Mouse (Mus musculus) lung, adult 2 months (tissue): ENCODE results near the gene Eif4e.

Experiments used
- CTCF ChIP-seq: fragments of 200-500 bp; IDR thresholded peaks from 2 replicates; pipeline ENCODE4 v1.5.1; 2011; ENCODE audit warnings: mild to moderate bottlenecking, low read length, control low read depth; ENCODE audit not compliant: insufficient read depth
- POLR2A ChIP-seq: fragments of 200-500 bp; IDR thresholded peaks from 2 replicates; pipeline ENCODE4 v1.6.1; 2011; ENCODE audit warnings: low read depth, mild to moderate bottlenecking, control low read depth, low read length, borderline replicate concordance; ENCODE audit errors: extremely low read depth

DNA sequence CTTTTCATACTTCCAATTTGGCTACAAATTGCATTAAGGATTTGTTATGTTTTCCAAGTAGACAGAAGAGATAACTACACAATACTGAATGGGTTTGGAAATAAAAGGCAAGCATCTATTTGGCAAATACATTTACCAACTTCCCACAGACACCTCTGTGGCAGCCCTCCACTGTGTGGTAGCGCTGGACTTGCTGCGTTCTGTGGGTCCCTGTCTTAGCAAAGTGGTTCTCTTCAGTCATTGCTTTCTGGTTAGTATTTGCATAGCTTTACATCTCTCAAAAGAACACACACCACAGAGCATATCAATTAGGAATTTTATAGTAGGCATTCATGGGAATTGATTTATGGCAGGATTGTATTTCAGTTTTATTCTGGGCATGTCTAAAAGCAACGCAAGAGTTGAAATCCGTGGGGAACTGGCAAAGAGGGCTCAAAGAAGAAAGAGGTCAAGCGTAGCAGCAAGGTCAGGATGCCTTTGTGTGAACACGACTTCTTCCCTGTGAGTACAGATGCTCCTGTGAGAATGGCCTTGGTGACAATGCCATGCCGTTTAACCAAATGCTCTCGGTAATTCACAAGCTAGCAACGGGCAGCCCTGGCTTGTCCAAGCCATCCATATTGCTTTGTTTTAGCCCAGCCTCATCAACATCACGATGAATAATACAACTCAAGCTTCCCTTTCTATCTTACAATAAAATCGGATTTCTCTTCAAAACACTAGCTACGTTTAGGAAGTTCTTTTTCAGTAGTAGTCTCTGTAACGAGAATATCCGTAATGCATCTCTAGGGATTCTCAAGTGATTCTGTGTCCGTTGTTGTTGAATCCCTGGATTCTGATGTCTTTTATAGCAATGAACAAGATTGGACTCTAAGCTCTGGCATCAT lies 25.9 kb upstream of the Eif4e start:
- no peak for TF ChIP-seq POLR2A
- TF ChIP-seq CTCF = no peak
